Mouse (Mus musculus) stomach, embryonic 14.5 days (tissue): ENCODE results near the gene Nop9. TPM values are rescaled to one million over a fixed set of nuclear protein-coding genes. Genes with fewer than 3 reads are reported as not detected.
"Not testable (repeated sequence)": the region's sequence is repeated elsewhere in the genome, so short reads cannot be mapped to it uniquely, and the experiment has no call there.

Source experiments
- ATAC-seq: fragments of 200-750 bp; cut with Nextera tagmentation; 2 replicates; pipeline ENCODE4 v1.8.0; 2017; ENCODE audit warnings: low read depth, moderate TSS enrichment; ENCODE audit not compliant: insufficient number of reproducible peaks, insufficient read depth, low FRiP score
- H3K27ac ChIP-seq: fragments of 300-500 bp; sonication (generic); 2 replicates; pipeline ENCODE4 v1.5.1; 2014; ENCODE audit warnings: mild to moderate bottlenecking, low read length, moderate library complexity, mixed read lengths
- H3K27me3 ChIP-seq: fragments of 300-500 bp; sonication (generic); 2 replicates; pipeline ENCODE4 v1.6.1; 2014; ENCODE audit warnings: low read length, control low read depth, mixed read lengths; ENCODE audit not compliant: control insufficient read depth, insufficient read depth
- H3K36me3 ChIP-seq: fragments of 300-500 bp; sonication (generic); 2 replicates; pipeline ENCODE4 v1.6.1; 2014; ENCODE audit warnings: mild to moderate bottlenecking, control low read depth, low read length, moderate library complexity, mixed read lengths; ENCODE audit not compliant: control insufficient read depth, insufficient read depth
- H3K4me1 ChIP-seq: fragments of 300-500 bp; sonication (generic); 2 replicates; pipeline ENCODE4 v1.6.1; 2014; ENCODE audit warnings: low read length, control low read depth, mixed read lengths; ENCODE audit not compliant: control insufficient read depth, insufficient read depth
- H3K4me2 ChIP-seq: fragments of 300-500 bp; sonication (generic); replicated peaks from 2 replicates; pipeline ENCODE4 v1.6.1; 2014; ENCODE audit warnings: low read depth, low read length, control low read depth
- H3K4me3 ChIP-seq: fragments of 300-500 bp; sonication (generic); 2 replicates; pipeline ENCODE4 v1.5.1; 2014; ENCODE audit warnings: low read depth, low read length, control low read depth
- H3K9ac ChIP-seq: fragments of 300-500 bp; sonication (generic); replicated peaks from 2 replicates; pipeline ENCODE4 v1.6.1; 2014; ENCODE audit warnings: low read depth, mild to moderate bottlenecking, control low read depth, low read length, moderate library complexity, mixed read lengths
- H3K9me3 ChIP-seq: fragments of 300-500 bp; sonication (generic); 2 replicates; pipeline ENCODE4 v1.6.1; 2016; ENCODE audit warnings: low read depth, low read length, control low read depth; ENCODE audit not compliant: control insufficient read depth
- WGBS: fragments of 180-500 bp; shearing (Covaris S2); extraction: QIAGEN DNeasy Blood & Tissue Kit; methylation state at CpG from one replicate; pipeline ENCODE4 v1.1.7; 2014; 5-methylcytosine and 5-hydroxymethylcytosine counted together
- polyA plus RNA-seq: library from polyadenylated mRNA; unstranded; fragments of >200 nt; fragmentation: Nextera tagmentation; extraction: Ambion mirVana; gene quantifications from 2 replicates; pipeline ENCODE4 v1.2.1, GENCODE M21; 2014

Nop9 gene
- polyA plus RNA-seq, 1 experiment from 2014 or later, result 36.6 TPM

GRCm38 (mm10) chr14:55757566-55757965 is 12.1 kb downstream of the Nop9 start:
- H3K4me2 ChIP-seq, result no peak overlapping the region
- no peak for ATAC-seq

GRCm38 (mm10) chr14:55758363-55758784 is 12.9 kb downstream of the Nop9 start, which contains the start of gene Cideb:
Gene Cideb, minus strand, starts transcription at chr14:55758458.
- Histone ChIP-seq H3K27me3 (peaks cover 8% of the 10 kb centered on the region; the same call in 1 of the 2 replicates), H3K4me1 (peaks cover 6% of the 10 kb centered on the region; the same call in 1 of the 2 replicates), H3K36me3 (peaks cover 23% of the 10 kb centered on the region), H3K4me3 (no peak within 1 kb of the TSS), H3K9me3 (no peaks in the 10 kb centered on the region), H3K4me2 (peak within 1 kb of the TSS; percentile 3; the same call in 1 of the 2 replicates), H3K27ac (no peak within 1 kb of the TSS), H3K9ac (no peak within 1 kb of the TSS)
- peak; percentile 47 for ATAC-seq
- 21% methylated on average over 8 of the region's 8 CpGs for WGBS

More at GRCm38 (mm10) chr14:55757566-55757965, 12.1 kb downstream of the Nop9 start:
- Histone ChIP-seq H3K9me3 (no peaks in the 10 kb centered on the region), H3K27ac (no peak overlapping the region), H3K9ac (no peak overlapping the region), H3K27me3 (peaks cover 8% of the 10 kb centered on the region; the same call in 1 of the 2 replicates), H3K36me3 (peaks cover 31% of the 10 kb centered on the region), H3K4me1 (peaks cover 6% of the 10 kb centered on the region; the same call in 1 of the 2 replicates), H3K4me3 (no peak overlapping the region)
- 82% methylated on average over 6 of the region's 6 CpGs for WGBS

GRCm38 (mm10) chr14:55760156-55760555 is 14.7 kb downstream of the Nop9 start:
- peak; percentile 17; the same call in 1 of the 2 replicates for ATAC-seq

GRCm38 (mm10) chr14:55761163-55761562 is 15.7 kb downstream of the Nop9 start, which contains the start of gene Ltb4r2:
Gene Ltb4r2, plus strand, starts transcription at chr14:55761428.
- no peak for ATAC-seq
- Histone ChIP-seq H3K9me3 (no peaks in the 10 kb centered on the region), H3K4me1 (peaks cover 6% of the 10 kb centered on the region; the same call in 1 of the 2 replicates), H3K36me3 (no peaks in the 10 kb centered on the region), H3K4me2 (peak within 1 kb of the TSS; percentile 98), H3K4me3 (peak within 1 kb of the TSS; percentile 47), H3K27ac (no peak within 1 kb of the TSS), H3K27me3 (peaks cover 8% of the 10 kb centered on the region; the same call in 1 of the 2 replicates), H3K9ac (peak within 1 kb of the TSS; percentile 63)
- 78% methylated on average over 6 of the region's 6 CpGs for WGBS

More at GRCm38 (mm10) chr14:55760156-55760555, 14.7 kb downstream of the Nop9 start:
- H3K36me3 ChIP-seq, H3K4me1 ChIP-seq, H3K9me3 ChIP-seq, H3K27ac ChIP-seq, H3K27me3 ChIP-seq, H3K9ac ChIP-seq: not testable (repeated sequence)
- H3K4me3 ChIP-seq, result 0 out of 2 replicates have a peak overlapping the region, but pooled peaks have one; percentile 8
- H3K4me2 ChIP-seq, result peak overlapping the region; percentile 40
- 2% methylated on average over 6 of the region's 6 CpGs for WGBS

- Histone ChIP-seq H3K4me3 (peak overlapping the region; percentile 47), H3K27ac (no peak overlapping the region), H3K9ac (peak overlapping the region; percentile 63), H3K27me3 (peaks cover 13% of the 10 kb centered on the region; the same call in 1 of the 2 replicates), H3K4me1 (peaks cover 6% of the 10 kb centered on the region; the same call in 1 of the 2 replicates), H3K9me3 (no peaks in the 10 kb centered on the region), H3K36me3 (no peaks in the 10 kb centered on the region), H3K4me2 (peak overlapping the region; percentile 98)
- WGBS, result under 1% methylated on average over 77 of the region's 77 CpGs
- peak; percentile 44 for ATAC-seq
These were observed 16.7 kb downstream of the Nop9 start for GRCm38 (mm10) chr14:55762001-55762821.

GRCm38 (mm10) chr14:55763166-55763565 is 17.7 kb downstream of the Nop9 start:
- H3K4me2 ChIP-seq, result peak overlapping the region; percentile 98; the same call in 1 of the 2 replicates
- WGBS, result 62% methylated on average over 7 of the region's 7 CpGs
- H3K4me3 ChIP-seq, result no peak overlapping the region
- H3K36me3 ChIP-seq, result no peaks in the 10 kb centered on the region
- H3K27me3 ChIP-seq, result peaks cover 17% of the 10 kb centered on the region; the same call in 1 of the 2 replicates
- H3K9me3 ChIP-seq, result no peaks in the 10 kb centered on the region
- no peak overlapping the region for H3K9ac ChIP-seq
- H3K4me1 ChIP-seq, result peaks cover 11% of the 10 kb centered on the region; the same call in 1 of the 2 replicates
- H3K27ac ChIP-seq, result no peak overlapping the region
- ATAC-seq, result no peak

DNA sequence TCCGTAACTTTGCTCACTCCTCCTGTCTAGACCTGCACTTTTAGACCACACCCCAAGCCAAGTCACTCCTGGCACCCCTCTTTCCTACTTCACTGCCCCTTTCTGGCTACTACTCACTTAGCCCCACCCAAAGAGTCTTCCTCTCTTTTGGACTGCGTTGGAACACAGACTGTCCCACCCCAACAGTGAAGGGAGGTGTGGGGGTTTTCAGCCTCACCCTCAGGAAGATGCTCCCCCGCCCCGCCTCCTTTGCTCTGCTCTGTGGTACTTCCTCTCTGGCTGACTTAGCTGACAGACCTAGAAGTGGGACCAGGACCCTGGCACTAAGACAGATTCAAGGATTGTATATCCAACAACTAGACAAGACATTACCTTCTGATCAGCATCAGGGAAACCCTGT is 20.2 kb downstream of the Nop9 start, which contains the start of gene Ltb4r1:
Gene Ltb4r1, plus strand, starts transcription at position 267 of the 400 bp plus-strand sequence.
- 58% methylated on average over 4 of the region's 4 CpGs for WGBS
- H3K4me3 ChIP-seq, result no peak within 1 kb of the TSS
- peaks cover 19% of the 10 kb centered on the region; the same call in 1 of the 2 replicates for H3K27me3 ChIP-seq
- no peak for ATAC-seq
- H3K9me3 ChIP-seq, result no peaks in the 10 kb centered on the region
- H3K27ac ChIP-seq, result no peak within 1 kb of the TSS
- H3K4me2 ChIP-seq, result no peak within 1 kb of the TSS
- no peaks in the 10 kb centered on the region for H3K36me3 ChIP-seq
- H3K4me1 ChIP-seq, result peaks cover 9% of the 10 kb centered on the region; the same call in 1 of the 2 replicates
- H3K9ac ChIP-seq, result no peak within 1 kb of the TSS
